Mouse (Mus musculus): ENCODE data around the gene Ppm1n. TPM values are rescaled to one million over a fixed set of nuclear protein-coding genes. Genes with fewer than 3 reads are reported as not detected.
"Not testable (repeated sequence)": the region's sequence is repeated elsewhere in the genome, so short reads cannot be mapped to it uniquely, and the experiment has no call there.

The Ppm1n gene
- polyA plus RNA-seq, 1 experiment: not detected

GRCm38 (mm10) chr7:19302264-19303045, 22.6 kb upstream of the Ppm1n start:
- H3K4me3 ChIP-seq (ENCODE audit: insufficient read depth, low read depth, low read length): no peak overlapping the region
- H3K4me1 ChIP-seq (ENCODE audit: control insufficient read depth, insufficient read depth, insufficient read length, low read length): no peaks in the 10 kb centered on the region
- H3K27ac ChIP-seq (replicated peaks; ENCODE audit: low read depth, low read length): no peak overlapping the region

DNA sequence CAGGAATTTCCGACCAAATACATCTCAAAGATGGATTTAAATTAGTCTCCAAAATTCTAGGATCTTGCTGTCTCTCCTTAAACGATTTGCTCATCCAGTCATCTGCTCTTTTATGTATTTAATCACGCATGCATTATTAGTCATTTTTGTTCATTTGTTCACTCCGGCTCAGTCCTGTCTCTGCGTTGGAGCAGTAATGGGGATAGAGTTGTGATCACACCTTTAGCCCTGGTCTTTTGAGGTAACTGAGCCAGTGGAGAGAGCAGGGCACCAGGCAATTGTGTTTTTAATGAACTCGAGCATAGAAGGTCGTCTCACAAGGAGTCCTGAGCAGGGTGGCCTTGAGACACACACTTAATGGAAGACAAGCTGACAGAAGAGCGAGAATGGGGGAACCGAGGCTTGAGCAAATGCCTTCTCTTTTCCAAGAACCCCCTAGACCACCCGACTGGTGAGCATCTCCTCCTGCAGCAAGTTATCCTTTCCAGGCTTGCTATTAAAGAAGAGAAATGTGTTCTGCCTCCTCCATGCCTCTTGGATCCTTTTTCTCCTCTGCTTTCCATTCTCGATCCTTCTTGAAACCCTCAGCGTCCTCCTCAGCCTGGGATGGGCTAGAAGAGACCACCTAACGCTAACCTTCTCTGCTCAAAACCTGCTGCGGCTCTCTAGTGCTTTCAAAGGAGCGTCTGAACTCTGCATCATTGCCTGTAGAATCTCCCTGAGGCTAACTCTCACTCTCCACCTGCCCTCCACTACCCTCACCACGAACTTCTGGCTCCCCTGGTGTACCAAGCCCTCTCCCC, 21.8 kb upstream of the Ppm1n start:
- H3K27ac ChIP-seq (replicated peaks; ENCODE audit: low read depth, low read length): no peak overlapping the region
- H3K4me3 ChIP-seq (ENCODE audit: insufficient read depth, low read depth, low read length): no peak overlapping the region
- no peaks in the 10 kb centered on the region for H3K4me1 ChIP-seq (ENCODE audit: control insufficient read depth, insufficient read depth, insufficient read length, low read length)

DNA sequence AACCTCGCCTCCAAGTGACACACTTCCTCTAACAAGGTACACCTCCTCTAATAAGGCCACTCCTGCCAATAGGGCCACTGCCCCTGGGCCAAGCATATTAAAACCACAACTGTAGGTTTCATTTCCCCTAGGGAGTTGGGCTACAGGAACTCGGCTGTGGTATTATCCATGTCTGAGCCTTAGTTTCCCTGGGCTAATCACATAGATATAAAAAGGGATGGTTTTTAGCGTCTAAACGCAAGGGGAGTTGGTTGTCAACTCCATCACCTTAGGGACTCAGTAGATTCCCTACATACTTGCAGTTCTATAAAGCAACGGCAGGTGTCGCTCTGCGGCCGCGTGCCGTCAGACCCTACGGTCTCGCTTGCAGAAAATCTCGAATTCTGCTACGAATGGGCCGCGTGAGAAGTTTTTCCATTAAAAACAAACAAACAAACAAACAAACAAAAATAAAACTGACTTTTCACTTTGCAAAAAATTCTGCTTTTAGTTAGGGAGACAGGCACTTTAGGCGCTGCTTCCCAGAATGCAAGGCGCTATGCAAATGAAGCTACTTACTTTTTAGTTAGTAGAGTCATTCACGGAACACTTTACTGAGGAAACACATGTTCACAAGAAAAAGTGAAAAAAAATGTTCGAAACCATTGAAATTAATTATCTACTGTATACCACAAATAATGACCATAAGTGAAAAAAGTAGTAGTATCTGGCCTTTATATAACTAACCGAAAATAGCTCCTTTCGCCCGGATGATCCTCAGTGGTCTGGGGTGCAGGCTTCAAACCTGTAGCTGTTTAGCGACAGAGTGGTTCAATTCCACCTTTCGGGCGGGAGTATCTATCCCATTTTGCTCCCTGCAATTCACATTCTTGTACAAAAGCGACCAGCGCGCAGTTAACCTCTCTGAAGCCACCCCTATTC, 20.9 kb upstream of the Ppm1n start:
- Histone ChIP-seq H3K4me3 (ENCODE audit: insufficient read depth, low read depth, low read length) (peak overlapping the region; percentile 63), H3K4me1 (ENCODE audit: control insufficient read depth, insufficient read depth, insufficient read length, low read length) (no peaks in the 10 kb centered on the region), H3K27ac (replicated peaks; ENCODE audit: low read depth, low read length) (no peak overlapping the region)

- no peak overlapping the region for H3K27ac ChIP-seq (replicated peaks; ENCODE audit: low read depth, low read length)
- H3K4me1 ChIP-seq (ENCODE audit: control insufficient read depth, insufficient read depth, insufficient read length, low read length): no peaks in the 10 kb centered on the region
- no peak overlapping the region for H3K4me3 ChIP-seq (ENCODE audit: insufficient read depth, low read depth, low read length)
Measured at GRCm38 (mm10) chr7:19299194-19299593, 19.3 kb upstream of the Ppm1n start.

DNA sequence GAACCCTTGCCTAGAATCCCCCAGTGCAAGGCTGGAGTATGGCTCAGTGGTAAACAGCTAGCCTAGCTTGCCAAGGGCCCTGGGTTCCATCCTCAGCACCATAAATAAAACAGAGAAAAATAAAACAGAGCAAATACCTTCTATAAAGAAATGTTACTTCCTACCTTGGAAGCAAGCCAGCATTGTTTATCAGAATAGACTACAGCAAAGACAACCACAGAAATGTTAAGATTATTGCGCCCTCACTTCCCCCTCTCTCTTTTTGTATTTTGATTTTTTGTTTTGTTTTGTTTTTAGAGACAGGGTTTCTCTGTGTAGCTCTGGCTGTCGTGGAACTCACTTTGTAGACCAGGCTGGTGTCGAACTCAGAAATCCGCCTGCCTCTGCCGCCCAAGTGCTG, 17.9 kb upstream of the Ppm1n start:
- Histone ChIP-seq H3K4me1 (ENCODE audit: control insufficient read depth, insufficient read depth, insufficient read length, low read length) (no peaks in the 10 kb centered on the region; the same call in 1 of the 2 replicates), H3K27ac (replicated peaks; ENCODE audit: low read depth, low read length) (no peak overlapping the region), H3K4me3 (ENCODE audit: insufficient read depth, low read depth, low read length) (no peak overlapping the region)

DNA sequence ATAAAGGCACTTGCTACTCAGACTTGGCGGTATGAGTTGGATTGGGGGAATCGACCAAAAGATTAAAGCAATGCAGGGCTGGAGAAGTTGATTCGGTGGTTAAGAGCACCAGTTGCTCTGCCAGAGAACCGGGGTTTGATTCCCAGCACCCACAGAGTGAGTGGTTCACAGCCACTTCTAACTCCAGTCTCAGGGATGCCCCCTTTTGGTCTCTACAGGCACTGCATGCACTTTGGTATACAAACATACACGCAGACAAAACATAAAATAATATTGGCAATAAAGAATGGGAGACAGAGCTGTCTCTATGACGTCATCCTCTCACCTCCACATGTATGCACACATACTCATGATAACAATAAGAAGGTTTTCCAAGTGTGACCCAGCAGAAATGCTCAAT, 17.2 kb upstream of the Ppm1n start:
- H3K4me1 ChIP-seq (ENCODE audit: control insufficient read depth, insufficient read depth, insufficient read length, low read length): no peaks in the 10 kb centered on the region; the same call in 1 of the 2 replicates
- H3K4me3 ChIP-seq (ENCODE audit: insufficient read depth, low read depth, low read length): no peak overlapping the region

GRCm38 (mm10) chr7:19295503-19296185, 15.8 kb upstream of the Ppm1n start:
- Histone ChIP-seq H3K27ac (replicated peaks; ENCODE audit: low read depth, low read length) (no peak overlapping the region), H3K4me3 (ENCODE audit: insufficient read depth, low read depth, low read length) (peak overlapping the region; percentile 48), H3K4me1 (ENCODE audit: control insufficient read depth, insufficient read depth, insufficient read length, low read length) (no peaks in the 10 kb centered on the region; the same call in 1 of the 2 replicates)

More for the DNA sequence above, 17.2 kb upstream of the Ppm1n start:
- no peak overlapping the region for H3K27ac ChIP-seq (replicated peaks; ENCODE audit: low read depth, low read length)

DNA sequence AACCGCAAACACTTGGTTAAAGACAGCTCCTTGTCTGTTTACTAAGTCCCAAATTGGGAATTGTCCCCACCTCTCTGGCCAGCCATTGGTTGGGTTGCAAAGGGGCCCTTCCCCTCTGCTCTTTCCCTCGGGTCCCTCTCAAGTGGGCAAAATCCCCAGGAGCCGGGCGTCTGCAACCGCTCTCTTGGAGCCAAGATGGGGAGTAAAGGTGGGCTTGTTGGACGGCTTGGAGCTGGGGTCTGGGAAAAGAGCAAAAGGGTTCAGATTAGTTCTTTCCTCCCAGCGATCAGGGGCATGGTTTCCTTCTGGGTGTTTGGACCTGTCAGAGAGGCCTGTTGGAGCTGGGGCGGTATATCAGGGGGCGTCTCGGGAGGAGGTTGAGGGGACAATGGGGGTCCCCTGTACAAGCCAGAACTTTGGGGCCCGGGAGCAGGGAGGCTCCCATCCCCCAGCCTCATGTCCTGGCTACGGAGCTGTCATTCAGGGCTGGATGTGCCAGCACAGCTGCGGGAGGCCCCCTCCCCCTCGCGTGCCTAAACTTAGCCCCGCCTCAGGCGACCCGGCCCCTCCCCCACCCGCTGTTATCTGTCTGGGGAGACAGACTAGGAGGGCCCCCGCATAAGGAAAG, 11.2 kb upstream of the Ppm1n start:
- no peaks in the 10 kb centered on the region; the same call in 1 of the 2 replicates for H3K4me1 ChIP-seq (ENCODE audit: control insufficient read depth, insufficient read depth, insufficient read length, low read length)
- peak overlapping the region; percentile 36 for H3K4me3 ChIP-seq (ENCODE audit: insufficient read depth, low read depth, low read length)
- H3K27ac ChIP-seq (replicated peaks; ENCODE audit: low read depth, low read length): no peak overlapping the region

- Histone ChIP-seq H3K4me3 (ENCODE audit: insufficient read depth, low read depth, low read length) (no peak overlapping the region), H3K4me1 (ENCODE audit: control insufficient read depth, insufficient read depth, insufficient read length, low read length) (no peaks in the 10 kb centered on the region), H3K27ac (replicated peaks; ENCODE audit: low read depth, low read length) (no peak overlapping the region)
Measured at GRCm38 (mm10) chr7:19284763-19285162, 4.9 kb upstream of the Ppm1n start.

DNA sequence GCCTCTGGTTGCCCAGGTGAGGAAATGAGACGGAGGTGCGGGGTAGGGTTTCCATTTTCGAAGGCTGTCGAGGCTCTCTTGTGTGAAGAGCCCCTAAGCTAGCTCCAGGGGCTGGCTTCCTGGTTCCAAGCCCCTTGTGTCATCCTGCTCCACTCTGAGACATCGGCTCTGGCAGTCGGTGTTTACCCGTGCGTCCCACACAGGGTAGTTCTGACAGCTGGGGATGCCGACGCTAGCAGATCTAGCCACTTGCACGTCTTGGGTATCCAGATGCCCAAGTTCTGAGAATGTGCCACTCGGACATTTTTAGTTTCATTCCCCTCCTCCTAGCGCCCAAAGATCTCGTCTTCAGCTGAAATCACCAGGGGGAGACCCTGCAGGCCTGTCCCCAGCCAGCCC, 3.5 kb upstream of the Ppm1n start:
- H3K4me3 ChIP-seq (ENCODE audit: insufficient read depth, low read depth, low read length): no peak overlapping the region
- no peak overlapping the region for H3K27ac ChIP-seq (replicated peaks; ENCODE audit: low read depth, low read length)
- H3K4me1 ChIP-seq (ENCODE audit: control insufficient read depth, insufficient read depth, insufficient read length, low read length): no peaks in the 10 kb centered on the region

GRCm38 (mm10) chr7:19282791-19283405, 3.0 kb upstream of the Ppm1n start:
- Histone ChIP-seq H3K4me3 (ENCODE audit: insufficient read depth, low read depth, low read length) (peak overlapping the region; percentile 58), H3K4me1 (ENCODE audit: control insufficient read depth, insufficient read depth, insufficient read length, low read length) (no peaks in the 10 kb centered on the region), H3K27ac (replicated peaks; ENCODE audit: low read depth, low read length) (no peak overlapping the region)

DNA sequence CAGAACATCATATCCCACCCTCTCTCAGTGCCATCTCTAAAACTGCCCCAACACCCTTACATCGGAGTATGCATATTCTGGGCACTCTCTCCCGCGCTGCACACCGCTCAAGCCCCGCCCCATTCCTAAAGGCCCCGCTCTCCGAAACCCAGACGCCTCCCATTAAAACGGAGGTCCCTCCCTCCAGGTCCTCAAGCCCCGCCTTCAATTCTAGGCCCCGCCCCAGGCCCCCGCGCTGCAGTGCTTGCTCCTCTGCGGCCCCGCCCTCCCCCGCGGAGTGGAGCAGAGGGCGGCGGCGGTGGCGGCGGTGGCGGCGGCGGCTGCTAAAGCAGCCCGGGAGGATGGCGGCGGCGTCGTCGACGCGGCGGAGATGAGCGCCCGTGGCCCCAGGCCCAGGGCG, 2.5 kb upstream of the Ppm1n start, which contains the start of gene Rtn2:
Rtn2 (plus strand) TSS at position 240 of the 400 bp plus-strand sequence.
- Histone ChIP-seq H3K4me1 (ENCODE audit: control insufficient read depth, insufficient read depth, insufficient read length, low read length) (no peaks in the 10 kb centered on the region), H3K27ac (replicated peaks; ENCODE audit: low read depth, low read length) (no peak within 1 kb of the TSS), H3K4me3 (ENCODE audit: insufficient read depth, low read depth, low read length) (peak within 1 kb of the TSS; percentile 58)

DNA sequence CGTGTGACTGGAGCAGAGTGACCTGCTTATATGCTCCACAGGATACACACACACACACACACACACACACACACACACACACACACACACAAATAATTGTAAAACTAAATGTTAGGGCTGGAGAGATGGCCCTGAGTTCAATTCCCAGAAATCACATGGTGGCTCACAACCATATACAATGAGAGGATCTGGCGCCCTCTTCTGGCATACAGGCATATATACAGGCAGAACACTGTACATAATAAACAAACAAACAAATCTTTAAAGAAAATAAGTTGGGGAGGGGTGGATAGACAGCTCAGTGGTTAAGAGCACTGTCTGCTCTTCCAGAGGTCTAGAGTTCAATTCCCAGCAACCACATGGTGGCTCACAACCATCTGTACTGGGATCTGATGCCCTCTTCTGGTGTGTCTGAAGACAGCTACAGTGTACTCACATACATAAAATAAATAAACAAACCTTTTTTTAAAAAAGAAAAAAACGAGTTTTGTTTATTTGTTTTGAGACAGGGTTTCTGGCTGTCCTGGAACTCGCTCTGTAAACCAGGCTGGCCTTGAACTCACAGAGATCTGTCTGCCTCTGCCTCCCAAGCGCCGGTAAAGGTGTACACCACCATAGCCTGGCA, 1.9 kb upstream of the Ppm1n start:
- not testable (repeated sequence) for H3K4me1 ChIP-seq (ENCODE audit: control insufficient read depth, insufficient read depth, insufficient read length, low read length); H3K27ac ChIP-seq (replicated peaks; ENCODE audit: low read depth, low read length)
- H3K4me3 ChIP-seq (ENCODE audit: insufficient read depth, low read depth, low read length): peak overlapping the region; percentile 44; the same call in 1 of the 2 replicates
